Mouse (Mus musculus) embryonic facial prominence, embryonic 12.5 days (tissue): Measurements from ENCODE around the gene Gp1bb. TPM values are rescaled to one million over a fixed set of nuclear protein-coding genes. Genes with fewer than 3 reads are reported as not detected.

Experiments used
- ATAC-seq: fragments of 200-750 bp; cut with Nextera tagmentation; 2 replicates; pipeline ENCODE4 v1.8.0; 2017; ENCODE audit not compliant: insufficient number of reproducible peaks, insufficient read depth, low FRiP score, low TSS enrichment
- H3K27ac ChIP-seq: fragments of 300-500 bp; sonication (generic); 2 replicates; pipeline ENCODE4 v1.5.1; 2016; ENCODE audit warnings: mild to moderate bottlenecking
- H3K27me3 ChIP-seq: fragments of 300-500 bp; sonication (generic); 2 replicates; pipeline ENCODE4 v1.6.1; 2016; ENCODE audit warnings: mild to moderate bottlenecking, moderate library complexity
- H3K36me3 ChIP-seq: fragments of 300-500 bp; sonication (generic); 2 replicates; pipeline ENCODE4 v1.6.1; 2016; ENCODE audit warnings: mild to moderate bottlenecking
- H3K4me1 ChIP-seq: fragments of 300-500 bp; sonication (generic); 2 replicates; pipeline ENCODE4 v1.6.1; 2016
- H3K4me2 ChIP-seq: fragments of 300-500 bp; sonication (generic); replicated peaks from 2 replicates; pipeline ENCODE4 v1.6.1; 2016; ENCODE audit warnings: mild to moderate bottlenecking, moderate library complexity
- H3K4me3 ChIP-seq: fragments of 300-500 bp; sonication (generic); 2 replicates; pipeline ENCODE4 v1.5.1; 2016; ENCODE audit warnings: mild to moderate bottlenecking
- H3K9ac ChIP-seq: fragments of 300-500 bp; sonication (generic); 2 replicates; pipeline ENCODE4 v1.6.1; 2016; ENCODE audit warnings: mild to moderate bottlenecking, moderate library complexity
- H3K9me3 ChIP-seq: fragments of 300-500 bp; sonication (generic); 2 replicates; pipeline ENCODE4 v1.6.1; 2016; ENCODE audit warnings: mild to moderate bottlenecking, moderate library complexity
- WGBS: fragments of 180-500 bp; shearing (Covaris S2); methylation state at CpG from one replicate; pipeline ENCODE4 v1.1.7; 2016; 5-methylcytosine and 5-hydroxymethylcytosine counted together
- polyA plus RNA-seq: library from polyadenylated mRNA; unstranded; fragments of >200 nt; fragmentation: Nextera tagmentation; extraction: Ambion mirVana; gene quantifications from 2 replicates; pipeline ENCODE4 v1.2.1, GENCODE M21; 2016

The Gp1bb gene
- polyA plus RNA-seq, 1 experiment from 2014 or later = 4.7 TPM

DNA sequence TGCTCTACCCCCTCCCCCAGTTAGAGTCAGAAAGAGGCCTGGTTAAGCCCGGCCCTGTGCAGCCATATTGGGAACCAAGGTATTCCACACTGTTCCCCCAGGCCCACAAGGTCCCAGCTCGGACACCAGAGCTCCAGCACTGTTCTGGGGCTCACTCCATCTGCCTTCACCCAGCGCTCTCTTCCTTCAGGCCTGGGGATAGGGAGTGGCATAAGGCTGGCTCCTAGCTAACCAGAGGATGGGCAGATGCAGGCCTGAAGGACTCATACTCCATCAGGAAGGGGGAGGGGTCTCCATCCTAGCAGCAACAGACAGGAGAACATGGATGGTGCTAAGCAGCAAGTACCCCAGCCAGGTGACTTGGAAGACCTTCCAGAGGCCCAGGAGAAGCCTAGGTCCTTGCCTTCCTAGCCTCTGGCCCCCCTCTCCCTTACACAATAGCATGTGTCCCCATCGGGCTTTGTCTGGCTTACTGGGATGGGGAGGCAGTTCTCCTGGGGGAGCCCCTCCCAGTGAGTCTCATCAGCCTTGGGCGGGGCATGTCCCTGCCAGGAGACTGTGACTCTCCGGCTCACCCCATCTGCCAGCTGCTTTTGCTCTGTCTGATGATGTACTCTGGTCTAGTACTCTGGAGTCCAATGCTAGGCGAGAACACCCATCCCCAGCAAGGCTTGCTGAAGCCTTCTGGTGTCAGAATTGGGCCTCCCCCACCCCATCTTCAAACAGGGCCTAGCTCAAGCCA lies 6.2 kb upstream of the Gp1bb start:
- H3K9ac ChIP-seq = peak overlapping the region; percentile 80
- H3K9me3 ChIP-seq = no peaks in the 10 kb centered on the region
- peak overlapping the region; percentile 81 for H3K4me2 ChIP-seq
- peaks cover 29% of the 10 kb centered on the region for H3K4me1 ChIP-seq
- H3K27ac ChIP-seq = no peak overlapping the region
- no peak for ATAC-seq
- peak overlapping the region; percentile 84 for H3K4me3 ChIP-seq
- H3K36me3 ChIP-seq = peaks cover 18% of the 10 kb centered on the region
- 56% methylated on average over 7 of the region's 7 CpGs for WGBS
- H3K27me3 ChIP-seq = peaks cover 44% of the 10 kb centered on the region

DNA sequence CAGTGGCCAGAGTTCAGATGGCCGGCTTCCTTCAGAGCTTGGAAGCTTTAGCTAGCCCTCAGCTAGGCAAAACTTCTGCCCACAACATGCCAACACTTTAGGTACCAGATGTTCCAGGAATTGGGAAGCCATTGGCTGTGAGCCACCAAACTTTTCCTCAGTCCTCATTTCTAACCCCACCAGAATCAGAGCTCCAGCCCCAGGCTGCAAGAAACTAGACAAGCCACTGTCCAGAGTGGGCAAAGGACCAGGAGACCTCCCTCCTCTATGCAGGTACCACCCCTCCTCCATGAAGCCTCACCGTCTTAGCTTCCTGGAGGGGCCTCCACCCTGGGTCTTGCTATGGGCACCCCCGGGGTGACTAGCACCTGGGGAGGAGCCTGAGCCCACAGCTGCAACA lies 5.0 kb upstream of the Gp1bb start:
- 51% methylated on average over 3 of the region's 3 CpGs for WGBS

DNA sequence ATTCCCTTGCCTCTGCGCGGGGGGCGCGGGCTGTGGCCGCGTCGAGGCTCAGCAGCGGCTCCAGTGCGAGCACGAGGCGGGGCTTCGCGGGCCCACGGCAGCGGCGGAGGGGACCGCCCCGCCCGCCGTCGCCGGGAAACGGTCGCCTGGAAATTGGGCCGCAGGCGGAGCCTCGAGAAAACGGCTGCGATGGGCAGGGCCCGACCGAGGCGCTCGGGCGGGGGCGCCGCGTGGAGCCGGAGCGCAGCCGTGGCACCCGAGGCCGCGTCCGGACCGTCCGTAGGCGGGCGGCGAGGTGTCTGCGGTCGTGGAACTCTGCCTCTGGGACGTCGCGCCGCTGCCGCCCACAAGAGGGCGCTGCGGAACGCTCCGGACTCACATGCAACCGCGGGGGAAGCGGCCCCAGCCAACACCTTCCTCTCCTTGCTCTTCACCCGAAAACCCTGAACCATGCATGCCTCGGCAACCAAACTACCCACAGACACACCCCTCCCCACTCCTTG lies 4.2 kb upstream of the Gp1bb start, which contains the start of gene Gm49601:
Gm49601 (minus strand) TSS at position 52 of the 503 bp plus-strand sequence.
- H3K36me3 ChIP-seq = peaks cover 28% of the 10 kb centered on the region
- H3K4me3 ChIP-seq = peak within 1 kb of the TSS; percentile 44
- 0 out of 2 replicates have a peak, but pooled peaks have one; percentile 8 for ATAC-seq
- H3K9ac ChIP-seq = peak within 1 kb of the TSS; percentile 51
- peaks cover 63% of the 10 kb centered on the region for H3K27me3 ChIP-seq
- no peak within 1 kb of the TSS for H3K27ac ChIP-seq
- peak within 1 kb of the TSS; percentile 83 for H3K4me2 ChIP-seq
- H3K4me1 ChIP-seq = peaks cover 35% of the 10 kb centered on the region
- WGBS = under 1% methylated on average over 65 of the region's 65 CpGs
- no peaks in the 10 kb centered on the region for H3K9me3 ChIP-seq

More for the DNA sequence above, 5.0 kb upstream of the Gp1bb start:
- Histone ChIP-seq H3K4me2 (peak overlapping the region; percentile 83), H3K27ac (no peak overlapping the region), H3K36me3 (peaks cover 28% of the 10 kb centered on the region), H3K9ac (no peak overlapping the region), H3K4me3 (peak overlapping the region; percentile 44), H3K27me3 (peaks cover 56% of the 10 kb centered on the region), H3K4me1 (peaks cover 29% of the 10 kb centered on the region), H3K9me3 (no peaks in the 10 kb centered on the region)
- no peak for ATAC-seq

DNA sequence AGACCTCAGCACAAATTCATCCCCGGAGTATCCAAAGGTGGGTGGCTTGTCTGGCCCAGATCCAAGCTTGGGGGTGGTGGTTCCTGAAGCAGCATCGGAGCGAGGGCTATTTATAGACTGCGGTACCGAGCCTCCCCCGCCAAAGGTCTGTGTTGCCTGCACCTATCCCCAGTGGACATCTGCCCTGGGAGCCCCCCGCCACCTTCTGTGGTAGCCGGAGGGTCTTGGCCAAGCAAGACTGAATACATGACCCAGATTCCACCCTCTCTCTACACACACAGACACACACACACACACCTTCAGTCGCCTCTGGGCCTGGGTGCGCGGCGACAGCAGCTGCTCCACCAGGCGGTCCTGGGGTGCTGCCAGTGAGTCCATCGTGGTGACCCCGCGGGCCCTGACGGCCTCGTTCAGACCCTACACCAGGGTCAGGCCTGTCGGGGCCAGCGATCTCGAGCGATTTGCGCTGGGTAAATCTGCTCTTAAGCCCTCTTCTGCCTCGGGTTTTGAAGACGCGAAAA lies 3.6 kb upstream of the Gp1bb start:
- H3K27me3 ChIP-seq = peaks cover 69% of the 10 kb centered on the region
- ATAC-seq = no peak
- no peak overlapping the region for H3K27ac ChIP-seq
- peaks cover 28% of the 10 kb centered on the region for H3K36me3 ChIP-seq
- H3K9ac ChIP-seq = peak overlapping the region; percentile 51
- peaks cover 41% of the 10 kb centered on the region for H3K4me1 ChIP-seq
- 12% methylated on average over 26 of the region's 26 CpGs for WGBS
- H3K4me3 ChIP-seq = peak overlapping the region; percentile 44
- H3K9me3 ChIP-seq = no peaks in the 10 kb centered on the region
- peak overlapping the region; percentile 83 for H3K4me2 ChIP-seq

DNA sequence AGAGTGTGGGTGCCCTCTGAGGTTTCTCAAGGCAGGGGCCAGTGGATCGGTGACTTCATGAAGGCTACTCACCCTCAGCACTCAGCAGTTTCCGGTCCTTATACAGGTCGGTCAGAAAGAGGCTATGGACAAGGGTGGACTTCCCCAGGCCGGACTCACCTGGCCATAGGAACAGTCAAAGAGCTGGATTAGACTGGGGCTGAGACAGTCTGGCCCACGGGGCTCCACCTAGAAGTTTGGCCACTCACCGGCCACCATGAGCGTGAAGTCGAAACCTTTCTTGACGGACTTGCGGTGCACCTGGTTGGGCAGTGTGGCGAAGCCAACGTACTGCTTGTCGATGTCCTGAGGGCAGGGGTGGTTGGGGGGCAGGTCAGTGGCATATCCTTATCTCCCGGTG lies 2.9 kb upstream of the Gp1bb start:
- peaks cover 45% of the 10 kb centered on the region for H3K4me1 ChIP-seq
- ATAC-seq = no peak
- 38% methylated on average over 14 of the region's 14 CpGs for WGBS

DNA sequence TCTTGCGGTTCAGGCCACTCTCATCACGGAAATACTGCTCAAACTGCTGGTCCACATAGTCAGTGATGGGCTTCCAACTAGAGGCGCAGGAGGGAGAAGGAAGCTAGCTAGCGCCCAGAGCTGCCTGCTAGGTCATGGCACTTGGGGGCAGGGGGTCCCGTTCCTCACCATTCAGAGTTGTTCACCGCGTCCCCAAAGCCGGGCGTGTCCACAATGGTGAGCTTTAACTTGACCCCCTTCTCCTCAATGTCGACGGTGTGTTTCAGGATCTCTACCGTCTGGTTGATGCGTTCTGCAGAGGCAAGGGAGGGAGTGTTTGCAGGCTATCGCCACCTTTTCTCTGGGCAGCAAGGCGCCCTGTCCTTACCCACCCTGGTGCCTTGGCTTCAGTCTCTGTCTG lies 2.4 kb upstream of the Gp1bb start:
- Histone ChIP-seq H3K27me3 (peaks cover 81% of the 10 kb centered on the region), H3K4me2 (no peak overlapping the region)
- ATAC-seq = no peak

More for the DNA sequence above, 2.9 kb upstream of the Gp1bb start:
- Histone ChIP-seq H3K4me3 (no peak overlapping the region), H3K4me2 (no peak overlapping the region), H3K27me3 (peaks cover 77% of the 10 kb centered on the region), H3K36me3 (peaks cover 28% of the 10 kb centered on the region), H3K27ac (no peak overlapping the region), H3K9me3 (no peaks in the 10 kb centered on the region), H3K9ac (no peak overlapping the region)

DNA sequence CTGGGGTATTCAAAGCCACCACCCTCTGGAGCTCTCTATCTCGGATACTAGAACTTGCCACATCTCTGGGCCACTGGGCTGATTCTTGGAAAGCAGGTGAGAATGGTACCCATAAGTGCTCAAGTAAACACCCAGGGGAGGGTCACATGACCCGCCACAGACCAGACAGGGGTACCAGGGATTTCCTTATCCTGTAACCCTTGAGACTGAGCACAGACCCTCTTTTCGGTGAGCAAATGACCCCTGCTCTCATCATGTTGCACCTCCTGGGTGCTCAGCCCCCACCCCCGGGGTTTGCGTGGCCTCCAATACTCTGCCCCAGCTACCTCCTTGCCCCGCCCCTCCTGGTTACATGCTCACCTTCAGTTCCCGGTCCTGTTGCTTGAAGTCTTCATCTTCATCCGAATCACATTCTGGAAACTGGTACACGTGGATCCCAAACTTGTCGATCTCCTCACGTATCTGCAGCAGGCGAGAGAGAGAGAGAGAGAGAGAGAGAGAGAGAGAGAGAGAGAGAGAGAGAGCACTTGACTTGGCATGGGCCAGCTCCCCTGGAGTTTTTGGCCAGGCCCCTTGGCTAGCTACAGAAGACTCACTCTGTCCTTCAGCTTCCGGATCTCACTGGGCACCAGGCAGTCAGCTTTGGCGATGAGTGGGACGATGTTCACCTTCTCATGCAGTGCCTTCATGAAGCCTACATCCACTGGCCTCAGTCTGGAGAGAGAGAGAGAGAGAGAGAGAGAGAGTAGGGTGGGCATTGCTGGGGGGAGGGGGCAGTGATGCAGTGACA lies 1.7 kb upstream of the Gp1bb start:
- Histone ChIP-seq H3K27me3 (peaks cover 88% of the 10 kb centered on the region), H3K36me3 (peaks cover 28% of the 10 kb centered on the region), H3K4me2 (no peak overlapping the region), H3K4me1 (peaks cover 44% of the 10 kb centered on the region), H3K9ac (no peak overlapping the region), H3K4me3 (no peak overlapping the region), H3K27ac (no peak overlapping the region), H3K9me3 (no peaks in the 10 kb centered on the region)
- WGBS = 36% methylated on average over 15 of the region's 15 CpGs
- no peak for ATAC-seq

More for the DNA sequence above, 2.4 kb upstream of the Gp1bb start:
- peaks cover 28% of the 10 kb centered on the region for H3K36me3 ChIP-seq
- no peak overlapping the region for H3K27ac ChIP-seq
- no peaks in the 10 kb centered on the region for H3K9me3 ChIP-seq
- H3K9ac ChIP-seq = no peak overlapping the region
- peaks cover 45% of the 10 kb centered on the region for H3K4me1 ChIP-seq
- no peak overlapping the region for H3K4me3 ChIP-seq
- WGBS = 33% methylated on average over 15 of the region's 15 CpGs

DNA sequence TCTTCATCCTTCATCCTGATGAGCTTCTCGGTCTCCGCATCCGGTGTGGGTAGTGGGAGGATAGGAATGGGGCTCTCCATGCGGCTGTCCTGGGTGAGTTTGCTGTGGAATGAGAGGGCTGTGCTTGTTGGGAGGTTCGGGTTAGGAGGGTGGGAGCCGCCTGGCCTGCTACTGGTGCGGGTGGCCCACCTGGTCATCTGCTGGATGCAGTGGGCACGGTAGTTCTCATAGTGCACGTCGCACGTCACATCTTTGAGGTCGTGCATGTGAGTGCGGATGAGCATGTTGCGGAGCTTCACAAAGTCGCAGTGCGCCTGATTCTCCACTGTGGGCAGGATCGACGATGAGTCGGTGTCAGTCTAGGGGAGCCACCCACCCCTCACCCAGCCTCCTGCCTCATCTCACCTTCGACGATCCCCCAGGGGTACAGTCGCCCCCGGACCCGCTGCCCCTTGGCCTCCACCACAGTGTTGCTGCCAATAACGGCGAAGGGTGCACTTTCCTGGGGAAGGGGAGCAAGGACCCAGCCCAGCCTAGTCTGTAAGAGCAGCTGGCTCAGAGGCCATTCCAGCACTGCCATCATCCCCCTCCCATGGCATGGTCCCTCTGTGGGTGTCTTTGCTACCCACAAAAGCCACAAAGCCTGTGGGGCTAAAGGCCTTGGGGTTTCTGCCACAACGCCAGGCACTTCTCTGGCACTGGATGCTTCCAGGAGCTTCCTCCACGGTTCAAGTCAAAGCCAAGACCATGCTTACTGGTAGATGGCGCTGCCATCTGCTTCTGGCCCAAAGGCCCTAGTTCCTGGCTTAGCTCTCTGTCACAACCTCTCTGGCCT lies 930 bp upstream of the Gp1bb start:
- WGBS = 39% methylated on average over 29 of the region's 29 CpGs
- no peak overlapping the region for H3K4me3 ChIP-seq

DNA sequence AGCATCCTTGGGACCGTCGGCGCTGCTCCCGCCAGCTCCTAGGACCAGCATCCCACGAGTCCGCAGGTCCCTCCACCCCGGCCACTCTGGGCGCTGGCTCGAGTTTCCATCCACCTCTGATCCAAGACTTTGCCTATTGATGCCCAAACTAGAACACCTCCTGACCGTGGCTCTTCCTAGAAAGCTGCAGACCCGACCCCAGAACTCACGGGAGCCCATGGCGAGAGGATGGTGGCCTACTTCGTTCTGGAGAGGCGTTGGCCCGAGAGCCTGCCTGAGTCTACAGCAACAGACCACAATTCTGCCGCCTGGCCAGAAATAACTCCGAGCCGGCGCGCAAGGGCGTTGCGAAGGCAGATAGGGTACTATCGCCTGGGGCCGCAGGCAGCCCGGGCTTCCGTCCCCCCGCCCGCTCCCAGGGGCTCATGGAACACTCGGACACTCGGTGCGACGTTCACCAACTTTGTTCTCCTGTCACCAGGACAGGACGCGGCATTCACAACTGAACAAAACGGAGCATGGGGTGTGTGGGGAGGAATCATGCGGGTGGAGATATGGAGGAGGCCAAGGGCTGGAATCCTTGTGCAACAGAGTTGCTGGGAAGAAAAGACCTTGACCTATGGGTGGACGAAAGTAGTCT lies 721 bp downstream of the Gp1bb start:
- 4% methylated on average over 38 of the region's 38 CpGs for WGBS
- peak overlapping the region; percentile 54 for H3K4me3 ChIP-seq
- no peak for ATAC-seq

More for the DNA sequence above, 930 bp upstream of the Gp1bb start:
- no peak overlapping the region for H3K9ac ChIP-seq
- no peak overlapping the region for H3K27ac ChIP-seq
- H3K27me3 ChIP-seq = peaks cover 91% of the 10 kb centered on the region
- peaks cover 36% of the 10 kb centered on the region for H3K4me1 ChIP-seq
- no peak for ATAC-seq
- H3K36me3 ChIP-seq = peaks cover 28% of the 10 kb centered on the region
- H3K4me2 ChIP-seq = no peak overlapping the region
- H3K9me3 ChIP-seq = no peaks in the 10 kb centered on the region

DNA sequence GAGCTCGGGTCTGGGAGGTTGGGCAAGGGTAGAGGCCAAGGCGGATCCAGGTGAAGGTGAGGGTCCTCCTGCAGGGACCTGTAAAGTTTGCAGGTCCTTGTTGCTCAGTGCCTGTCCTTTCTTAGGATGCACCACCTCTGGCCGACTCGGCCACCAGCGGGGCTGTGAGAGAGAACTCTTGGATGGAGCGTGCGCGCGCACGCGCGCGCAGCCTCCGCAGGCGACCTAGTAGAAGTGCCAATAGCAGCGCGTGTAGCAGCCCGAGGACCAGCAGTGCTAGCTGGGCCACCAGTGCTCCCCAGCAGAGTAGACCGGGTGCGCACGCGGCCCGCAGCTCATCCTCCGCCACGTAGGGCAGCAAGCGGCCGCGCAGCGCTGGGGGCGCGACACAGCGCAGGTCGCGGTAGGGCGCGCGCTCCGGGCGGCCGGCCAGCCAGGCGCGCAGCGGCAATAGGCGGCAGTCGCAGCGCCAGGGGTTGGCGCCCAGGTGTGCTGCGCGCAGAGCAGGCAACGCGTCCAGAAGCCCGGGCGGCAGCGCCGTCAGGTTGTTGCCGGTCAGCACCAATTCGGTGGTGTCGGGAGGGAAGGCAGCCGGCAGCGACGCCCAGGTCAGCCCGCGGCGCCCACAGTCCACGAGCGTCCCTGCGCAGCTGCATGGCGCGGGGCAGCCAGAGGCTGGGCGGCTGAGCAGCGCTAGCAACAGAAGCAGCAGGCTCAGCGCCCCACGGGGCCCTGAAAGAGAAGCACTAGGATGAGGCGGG lies 1.4 kb downstream of the Gp1bb start:
- H3K4me3 ChIP-seq = peak overlapping the region; percentile 54
- H3K9ac ChIP-seq = peak overlapping the region; percentile 50
- H3K9me3 ChIP-seq = no peaks in the 10 kb centered on the region
- peaks cover 27% of the 10 kb centered on the region for H3K4me1 ChIP-seq
- peak; percentile 11; the same call in 1 of the 2 replicates for ATAC-seq
- peak overlapping the region; percentile 95 for H3K4me2 ChIP-seq
- under 1% methylated on average over 68 of the region's 74 CpGs for WGBS
- H3K27me3 ChIP-seq = peaks cover 89% of the 10 kb centered on the region
- H3K36me3 ChIP-seq = peaks cover 28% of the 10 kb centered on the region
- H3K27ac ChIP-seq = no peak overlapping the region

More for the DNA sequence above, 721 bp downstream of the Gp1bb start:
- Histone ChIP-seq H3K9ac (peak overlapping the region; percentile 3; the same call in 1 of the 2 replicates), H3K36me3 (peaks cover 28% of the 10 kb centered on the region), H3K27me3 (peaks cover 89% of the 10 kb centered on the region), H3K4me1 (peaks cover 33% of the 10 kb centered on the region), H3K27ac (no peak overlapping the region), H3K9me3 (no peaks in the 10 kb centered on the region), H3K4me2 (peak overlapping the region; percentile 95)
